ENCODE assay signal across 10 mouse cellular contexts in genomic region chr2:104750611-104751010, GRCm38 (mm10). TPM values are rescaled to one million over a fixed set of nuclear protein-coding genes. Genes with fewer than 3 reads are reported as not detected.
DNase-seq lines count a peak whose midpoint lies in the region; ATAC-seq and TF ChIP-seq lines count a peak whose summit lies in the region.
"Had no signal": no experiment of that assay in that cellular context is flagged by ENCODE, and none has a peak within 500 bp of the region (broad histone marks: within the 10 kb centered on the region; RNA-seq: fewer than 3 reads in every experiment).

No protein-coding gene starts in this region.

- TF ChIP-seq CTCF in layer of hippocampus, adult 2 months (conservative IDR thresholded peaks at IDR 0.05), result peak; percentile 70
- 0 out of 2 replicates have a peak, but pooled peaks have one; percentile 19 for TF ChIP-seq CTCF in bone marrow macrophage, adult 2 months (IDR thresholded peaks at IDR 0.05; ENCODE audit: low read depth, low read length)
- TF ChIP-seq CTCF in lung, postnatal 0 days (IDR thresholded peaks at IDR 0.05), result peak; percentile 68

- no peaks in the 10 kb centered on the region for H3K36me3 ChIP-seq in lung, postnatal 0 days (ENCODE audit: insufficient read depth, low read length)
- H3K36me3 ChIP-seq: embryonic facial prominence, embryonic 15.5 days had no signal

- peak; percentile 22 for DNase-seq in adrenal gland, postnatal 10 days
- no peak for DNase-seq in adrenal gland, postnatal 25 days
- DNase-seq in layer of hippocampus, adult 2 months (ENCODE audit: low spot score in 2 of 2), result no peak
- DNase-seq in layer of hippocampus, postnatal 14 days (ENCODE audit: low spot score in 2 of 2), result no peak
- peak; percentile 52 for DNase-seq in lung, postnatal 0 days (ENCODE audit: low spot score)
- no peak for DNase-seq in left cerebral cortex, adult 8-10 months (ENCODE audit: low spot score in 2 of 2)

- H3K9ac ChIP-seq in lung, postnatal 0 days (replicated peaks; ENCODE audit: low read depth), result no peak overlapping the region
- H3K9ac ChIP-seq: embryonic facial prominence, embryonic 15.5 days had no signal

- 48% methylated on average over 3 of the region's 3 CpGs for WGBS in lung, postnatal 0 days

- H3K9me3 ChIP-seq in lung, postnatal 0 days (ENCODE audit: low read length), result no peaks in the 10 kb centered on the region
- H3K9me3 ChIP-seq: embryonic facial prominence, embryonic 15.5 days had no signal

- TF ChIP-seq EP300 in lung, postnatal 0 days (IDR thresholded peaks at IDR 0.05), result no peak

- ATAC-seq in lung, postnatal 0 days, result peak; percentile 62
- no peak for ATAC-seq in monocyte, adult 5-6 weeks (replicated peaks; ENCODE audit: insufficient number of reproducible peaks, low FRiP score, low TSS enrichment, poor library complexity, severe bottlenecking)

- no peak overlapping the region for H3K4me3 ChIP-seq in layer of hippocampus, adult 2 months
- no peak overlapping the region for H3K4me3 ChIP-seq in bone marrow macrophage, adult 2 months (ENCODE audit: insufficient read depth, low read length)
- no peak overlapping the region for H3K4me3 ChIP-seq in lung, postnatal 0 days (ENCODE audit: low read depth, low read length)
- H3K4me3 ChIP-seq: embryonic facial prominence, embryonic 15.5 days had no signal

- no peak for TF ChIP-seq POLR2A in bone marrow macrophage, adult 2 months (IDR thresholded peaks at IDR 0.05; ENCODE audit: borderline replicate concordance, low read depth, low read length)

- H3K27me3 ChIP-seq in lung, postnatal 0 days (replicated peaks; ENCODE audit: insufficient read depth, low read length), result no peaks in the 10 kb centered on the region
- H3K27me3 ChIP-seq: embryonic facial prominence, embryonic 15.5 days had no signal

- H3K4me1 ChIP-seq in bone marrow macrophage, adult 2 months (ENCODE audit: control insufficient read depth, insufficient read depth, low read length), result no peaks in the 10 kb centered on the region
- H3K4me1 ChIP-seq in lung, postnatal 0 days (ENCODE audit: insufficient read depth, low read depth, low read length), result no peaks in the 10 kb centered on the region
- H3K4me1 ChIP-seq: embryonic facial prominence, embryonic 15.5 days had no signal

- H3K27ac ChIP-seq in layer of hippocampus, adult 2 months, result no peak overlapping the region
- no peak overlapping the region for H3K27ac ChIP-seq in bone marrow macrophage, adult 2 months (ENCODE audit: insufficient read depth, low read depth, low read length)
- H3K27ac ChIP-seq in lung, postnatal 0 days (ENCODE audit: low read length), result no peak overlapping the region
- H3K27ac ChIP-seq: embryonic facial prominence, embryonic 15.5 days had no signal

- no peak overlapping the region for H3K4me2 ChIP-seq in lung, postnatal 0 days (replicated peaks; ENCODE audit: low read depth, low read length)
- H3K4me2 ChIP-seq: embryonic facial prominence, embryonic 15.5 days had no signal

RNA-seq across cellular contexts. Expression of gene Depdc7, which starts 7.9 kb away (rescaled TPM):
- total RNA-seq in adrenal gland, postnatal 10 days (2021), result 1 to 10 TPM; 4.9 TPM
- total RNA-seq in adrenal gland, postnatal 25 days (2021), result 2.2 TPM in 2 replicates
- 1 to 10 TPM; 1.6 to 2.2 TPM for total RNA-seq in layer of hippocampus, adult 2 months (2021)
- 1 to 10 TPM; 2.8 to 3.7 TPM for total RNA-seq in layer of hippocampus, postnatal 14 days (2021)
- 13.1 and 14.4 TPM in 2 replicates for polyA plus RNA-seq in bone marrow macrophage, adult 2 months (2012; ENCODE audit: insufficient read depth, insufficient read length, missing spikeins)
- polyA plus RNA-seq in lung, postnatal 0 days (2015; fragmentation: Nextera tagmentation; extraction: Ambion mirVana), result 2.2 and 2.7 TPM in 2 replicates
- 1 to 10 TPM in 3 of 4 experiments, under 1 TPM in 1; 0.72 to 2.2 (median 1.6) TPM for total RNA-seq in left cerebral cortex, adult 8-10 months (2022)
- total RNA-seq in monocyte, adult 5-6 weeks (2017), result 0.75 to 3.1 TPM (median 0.87 TPM) in 3 replicates

RNA-seq across cellular contexts. Expression of gene Pin1rt1, which starts 34.4 kb away (rescaled TPM):
- total RNA-seq in adrenal gland, postnatal 10 days (2021), result not detected
- total RNA-seq in adrenal gland, postnatal 25 days (2021), result not detected in 2 replicates
- not detected for total RNA-seq in layer of hippocampus, adult 2 months (2021)
- not detected for total RNA-seq in layer of hippocampus, postnatal 14 days (2021)
- not detected in 2 replicates for polyA plus RNA-seq in bone marrow macrophage, adult 2 months (2012; ENCODE audit: insufficient read depth, insufficient read length, missing spikeins)
- polyA plus RNA-seq in lung, postnatal 0 days (2015; fragmentation: Nextera tagmentation; extraction: Ambion mirVana), result not detected in 2 replicates
- not detected for total RNA-seq in left cerebral cortex, adult 8-10 months (2022)
- total RNA-seq in monocyte, adult 5-6 weeks (2017), result not detected in 3 replicates
- polyA plus RNA-seq: C2C12; embryonic facial prominence, embryonic 15.5 days had no signal

RNA-seq across cellular contexts. Expression of gene Tcp11l1, which starts 38.6 kb away (rescaled TPM):
- total RNA-seq in adrenal gland, postnatal 10 days (2021), result 10 to 100 TPM in 1 of 2 experiments, 1 to 10 TPM in 1; 9.4 to 13.0 TPM
- 7.7 and 12.2 TPM in 2 replicates for total RNA-seq in adrenal gland, postnatal 25 days (2021)
- total RNA-seq in layer of hippocampus, adult 2 months (2021), result 10 to 100 TPM; 35.6 to 37.9 TPM
- total RNA-seq in layer of hippocampus, postnatal 14 days (2021), result 10 to 100 TPM; 47.9 to 49.3 TPM
- 21.9 and 22.0 TPM in 2 replicates for polyA plus RNA-seq in bone marrow macrophage, adult 2 months (2012; ENCODE audit: insufficient read depth, insufficient read length, missing spikeins)
- polyA plus RNA-seq in lung, postnatal 0 days (2015; fragmentation: Nextera tagmentation; extraction: Ambion mirVana), result 12.5 and 12.9 TPM in 2 replicates
- 10 to 100 TPM; 34.4 to 45.6 (median 39.4) TPM for total RNA-seq in left cerebral cortex, adult 8-10 months (2022)
- 2.6 to 5.0 TPM (median 3.4 TPM) in 3 replicates for total RNA-seq in monocyte, adult 5-6 weeks (2017)

Comparison
In these comparisons a context has a peak if more than half of its experiments do, and no peak if none do; other contexts are left out.
1. DNase-seq: peak in adrenal gland, postnatal 10 days (single experiment) and lung, postnatal 0 days (single experiment); none in adrenal gland, postnatal 25 days (single experiment), layer of hippocampus, adult 2 months (0 of 2), layer of hippocampus, postnatal 14 days (0 of 2) and left cerebral cortex, adult 8-10 months (0 of 2).
2. CTCF ChIP-seq: peak in every context shown above with its lines; median percentile 70 in layer of hippocampus, adult 2 months; 68 in lung, postnatal 0 days; 19 in bone marrow macrophage, adult 2 months.